Mouse (Mus musculus): ENCODE data around the gene Rdh16.
"Not testable (repeated sequence)": the region's sequence is repeated elsewhere in the genome, so short reads cannot be mapped to it uniquely, and the experiment has no call there.

Rdh16 gene

GRCm38 (mm10) chr10:127829121-127829520, 28.2 kb downstream of the Rdh16 start:
- no peak for DNase-seq (ENCODE audit: extremely low read depth, insufficient read length, low spot score)

GRCm38 (mm10) chr10:127834186-127834585, 33.2 kb downstream of the Rdh16 start:
- DNase-seq (ENCODE audit: extremely low read depth, insufficient read length, low spot score), result not testable (repeated sequence)

- DNase-seq (ENCODE audit: extremely low read depth, insufficient read length, low spot score), result no peak
These were observed 34.3 kb downstream of the Rdh16 start for GRCm38 (mm10) chr10:127835292-127835691.

DNA sequence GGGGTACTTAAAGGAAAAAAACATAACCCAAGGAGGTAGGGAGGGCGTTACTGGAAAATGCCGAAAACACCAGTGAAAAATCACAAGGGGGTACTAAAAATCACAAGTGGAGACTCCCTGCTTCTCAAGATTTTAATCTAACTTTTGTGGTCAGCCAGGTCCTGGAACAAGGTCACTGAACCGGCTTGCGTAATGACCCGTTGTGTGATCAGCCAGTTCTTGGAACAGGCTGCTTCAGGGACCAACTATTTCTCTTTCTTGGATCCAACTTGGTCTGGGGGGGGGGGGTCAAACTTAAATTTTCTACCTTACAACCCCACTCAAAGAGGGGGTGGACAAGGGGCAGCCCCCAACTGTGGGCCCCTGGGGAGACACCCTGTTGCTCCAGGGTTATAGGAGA, 36.8 kb downstream of the Rdh16 start:
- DNase-seq (ENCODE audit: extremely low read depth, insufficient read length, low spot score), result not testable (repeated sequence)

- no peak for DNase-seq (ENCODE audit: extremely low read depth, insufficient read length, low spot score)
These were observed 37.6 kb downstream of the Rdh16 start for GRCm38 (mm10) chr10:127838539-127838938.

GRCm38 (mm10) chr10:127840776-127841175, 39.8 kb downstream of the Rdh16 start:
- DNase-seq (ENCODE audit: extremely low read depth, insufficient read length, low spot score), result no peak

GRCm38 (mm10) chr10:127845945-127846344, 45.0 kb downstream of the Rdh16 start:
- not testable (repeated sequence) for DNase-seq (ENCODE audit: extremely low read depth, insufficient read length, low spot score)

GRCm38 (mm10) chr10:127848089-127848488, 47.1 kb downstream of the Rdh16 start:
- DNase-seq (ENCODE audit: extremely low read depth, insufficient read length, low spot score), result no peak

GRCm38 (mm10) chr10:127849628-127850027, 48.7 kb downstream of the Rdh16 start, which contains the start of gene Rdh19:
TSS of gene Rdh19 (plus strand) at chr10:127849928.
- no peak for DNase-seq (ENCODE audit: extremely low read depth, insufficient read length, low spot score)

- no peak for DNase-seq (ENCODE audit: extremely low read depth, insufficient read length, low spot score)
These were observed 55.4 kb downstream of the Rdh16 start for GRCm38 (mm10) chr10:127856376-127856775.

DNA sequence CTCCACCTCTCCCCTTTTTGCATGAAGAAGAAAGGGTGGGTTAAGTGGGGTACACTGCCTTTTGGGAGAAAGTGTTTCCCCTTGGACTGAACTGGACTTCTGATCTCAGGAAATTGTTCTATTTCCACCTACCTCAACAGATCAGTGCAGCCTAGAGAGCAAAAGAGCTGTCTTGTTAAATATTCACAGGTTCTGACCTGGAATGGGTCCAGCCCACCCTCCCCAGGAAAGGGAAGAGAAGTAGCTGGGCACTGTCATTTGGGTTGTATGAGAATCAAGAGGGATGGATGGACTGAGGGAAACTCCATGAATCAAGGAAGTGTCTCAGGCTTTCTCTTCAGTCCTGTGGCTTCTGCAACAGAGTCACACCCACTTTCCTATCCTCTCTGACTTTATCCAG, 64.0 kb downstream of the Rdh16 start:
- no peak for DNase-seq (ENCODE audit: extremely low read depth, insufficient read length, low spot score)

GRCm38 (mm10) chr10:127866232-127866631, 65.3 kb downstream of the Rdh16 start, which contains the start of gene Rdh16f2:
TSS of gene Rdh16f2 (plus strand) at chr10:127866474.
- DNase-seq (ENCODE audit: extremely low read depth, insufficient read length, low spot score), result no peak

- no peak for DNase-seq (ENCODE audit: extremely low read depth, insufficient read length, low spot score)
These were observed 71.5 kb downstream of the Rdh16 start for GRCm38 (mm10) chr10:127872484-127872883.

DNA sequence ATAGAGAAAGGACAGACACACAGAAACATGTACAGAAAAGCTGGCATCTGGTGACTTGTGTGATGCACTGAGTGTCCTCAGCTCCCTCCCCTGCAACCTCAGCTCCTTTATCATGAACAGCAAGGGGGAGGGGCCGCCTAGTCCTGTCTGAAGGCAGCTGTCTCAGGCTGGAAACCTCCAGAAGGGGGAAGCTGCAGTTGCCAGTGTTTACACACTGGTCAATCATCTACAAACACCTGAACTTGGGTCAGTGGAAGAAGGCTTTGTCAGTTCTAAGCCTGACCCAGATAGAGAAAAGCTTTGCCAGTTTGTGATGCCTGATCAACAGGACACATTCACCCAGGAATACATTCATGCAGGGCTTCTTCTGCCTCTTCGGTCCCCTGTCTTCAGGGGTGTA, 76.7 kb downstream of the Rdh16 start:
- DNase-seq (ENCODE audit: extremely low read depth, insufficient read length, low spot score), result no peak

GRCm38 (mm10) chr10:127878262-127879057, 77.5 kb downstream of the Rdh16 start:
- DNase-seq (ENCODE audit: extremely low read depth, insufficient read length, low spot score), result no peak

- DNase-seq (ENCODE audit: extremely low read depth, insufficient read length, low spot score), result peak; percentile 67
These were observed 78.3 kb downstream of the Rdh16 start for GRCm38 (mm10) chr10:127879155-127879688.

- no peak for DNase-seq (ENCODE audit: extremely low read depth, insufficient read length, low spot score)
These were observed 80.1 kb downstream of the Rdh16 start for GRCm38 (mm10) chr10:127881041-127881440.

- DNase-seq (ENCODE audit: extremely low read depth, insufficient read length, low spot score), result no peak
These were observed 85.6 kb downstream of the Rdh16 start for GRCm38 (mm10) chr10:127886551-127886950.

GRCm38 (mm10) chr10:127886971-127887370, 86.0 kb downstream of the Rdh16 start:
- DNase-seq (ENCODE audit: extremely low read depth, insufficient read length, low spot score), result no peak

DNA sequence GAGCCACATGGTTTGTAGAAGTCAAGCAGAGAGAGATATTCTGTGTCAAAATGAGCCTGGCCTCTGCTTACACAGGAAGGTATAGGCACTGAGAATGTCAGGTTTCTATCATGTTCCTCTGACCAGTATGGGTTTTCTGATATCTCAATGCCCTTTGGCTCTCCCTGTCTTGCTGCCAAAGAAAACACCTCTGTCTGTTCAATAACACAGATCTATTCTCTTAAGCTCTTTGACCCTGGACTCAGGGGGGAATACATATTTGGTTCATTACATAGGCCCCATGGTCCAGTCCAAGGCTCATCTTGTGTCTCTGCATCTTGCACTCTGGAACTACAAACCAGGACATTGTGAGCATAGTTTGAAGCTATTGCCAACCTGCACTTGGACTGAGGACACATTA, 87.7 kb downstream of the Rdh16 start, which contains the start of gene Rdh7:
Rdh7 (minus strand) TSS at position 213 of the 400 bp plus-strand sequence.
- no peak for DNase-seq (ENCODE audit: extremely low read depth, insufficient read length, low spot score)

- no peak for DNase-seq (ENCODE audit: extremely low read depth, insufficient read length, low spot score)
These were observed 90.5 kb downstream of the Rdh16 start for GRCm38 (mm10) chr10:127891481-127891880.

Data from 3134 (cell line).